Mouse (Mus musculus) CH12.LX (cell line): Measurements from ENCODE around the gene Gabrr2. TPM values are rescaled to one million over a fixed set of nuclear protein-coding genes. Genes with fewer than 3 reads are reported as not detected.

ENCODE experiments used
- DNase-seq: peaks from one replicate; pipeline ENCODE4 v3.0.0-alpha.2; 2013; ENCODE audit errors: extremely low read depth
- H3K27ac ChIP-seq: 2 replicates; pipeline ENCODE4 v1.5.1; 2012; ENCODE audit warnings: low read depth, mild to moderate bottlenecking, control low read depth, moderate library complexity; ENCODE audit not compliant: insufficient read depth
- H3K27me3 ChIP-seq: replicated peaks from 2 replicates; pipeline ENCODE3; 2012; ENCODE audit warnings: inconsistent platforms
- H3K36me3 ChIP-seq, 2 experiments: replicated peaks in 1 of 2; 2 replicates each; pipeline versions ENCODE3 to v1.6.1; 2012; ENCODE audit warnings: inconsistent platforms in 1 of 2, low read length in 1 of 2, mild to moderate bottlenecking in 1 of 2, mixed read lengths in 1 of 2, moderate library complexity in 1 of 2; ENCODE audit not compliant: control insufficient read depth in 1 of 2, insufficient read depth in 1 of 2
- H3K4me1 ChIP-seq, 2 experiments: 2 replicates each; pipeline ENCODE4 v1.6.1; 2012; ENCODE audit warnings: inconsistent platforms in 1 of 2, moderate library complexity in 1 of 2; ENCODE audit not compliant: insufficient read depth in 2 of 2, control insufficient read depth in 1 of 2
- H3K4me2 ChIP-seq: 2 replicates; pipeline ENCODE4 v1.6.1; 2012; ENCODE audit warnings: low read depth, mild to moderate bottlenecking, control low read depth; ENCODE audit not compliant: poor library complexity, insufficient read depth, severe bottlenecking
- H3K4me3 ChIP-seq, 3 experiments: fragments of 150-350 bp in 1 of 3; sonication (generic) in 1 of 3; replicated peaks in 1 of 3; 2 replicates each; pipeline versions ENCODE3 to v1.5.1; 2011 to 2012; ENCODE audit warnings: low read depth in 2 of 3, low read length in 2 of 3, mild to moderate bottlenecking in 2 of 3, moderate library complexity in 2 of 3, control low read depth in 1 of 3, improper control_type of control experiment in 1 of 3, inconsistent platforms in 1 of 3, mixed read lengths in 1 of 3; ENCODE audit not compliant: poor library complexity in 1 of 3
- H3K79me2 ChIP-seq: replicated peaks from 2 replicates; pipeline ENCODE4 v1.6.1; 2012; ENCODE audit warnings: mild to moderate bottlenecking, moderate library complexity; ENCODE audit not compliant: control insufficient read depth, poor library complexity, insufficient read depth, severe bottlenecking; ENCODE audit errors: extremely low read depth
- H3K9ac ChIP-seq: 2 replicates; pipeline ENCODE4 v1.6.1; 2012; ENCODE audit warnings: low read depth, mild to moderate bottlenecking, control low read depth, moderate library complexity; ENCODE audit not compliant: insufficient read depth
- H3K9me3 ChIP-seq: replicated peaks from 2 replicates; pipeline ENCODE3; 2012; ENCODE audit warnings: low read length, inconsistent platforms, mixed read lengths
- BHLHE40 ChIP-seq: IDR thresholded peaks from 2 replicates; pipeline ENCODE4 v1.6.1; 2011; ENCODE audit warnings: mild to moderate bottlenecking, low read depth, low read length, improper control_type of control experiment
- CHD1 ChIP-seq: IDR thresholded peaks from 2 replicates; pipeline ENCODE4 v1.6.1; 2012; ENCODE audit warnings: low read depth, low read length, improper control_type of control experiment, inconsistent platforms
- E2F4 ChIP-seq: IDR thresholded peaks from 2 replicates; pipeline ENCODE4 v1.6.1; 2011; ENCODE audit warnings: low read depth, low read length, improper control_type of control experiment; ENCODE audit not compliant: insufficient replicate concordance
- HCFC1 ChIP-seq: IDR thresholded peaks from 2 replicates; pipeline ENCODE4 v1.6.1; 2012; ENCODE audit warnings: low read depth, mild to moderate bottlenecking, inconsistent platforms, low read length, improper control_type of control experiment
- IRF4 ChIP-seq: IDR thresholded peaks from 2 replicates; pipeline ENCODE4 v1.6.1; 2014; ENCODE audit warnings: low read depth, mild to moderate bottlenecking, inconsistent platforms, low read length, improper control_type of control experiment
- JUND ChIP-seq: conservative IDR thresholded peaks from 2 replicates; pipeline ENCODE4 v1.6.1; 2011; ENCODE audit warnings: low read depth, low read length, improper control_type of control experiment
- KAT2A ChIP-seq: IDR thresholded peaks from 2 replicates; pipeline ENCODE4 v1.6.1; 2012; ENCODE audit warnings: low read length, improper control_type of control experiment, inconsistent platforms; ENCODE audit not compliant: insufficient replicate concordance
- MAZ ChIP-seq: IDR thresholded peaks from 2 replicates; pipeline ENCODE4 v1.6.1; 2012; ENCODE audit warnings: low read depth, mild to moderate bottlenecking, inconsistent platforms, low read length, improper control_type of control experiment, moderate library complexity
- MYC ChIP-seq: IDR thresholded peaks from 2 replicates; pipeline ENCODE4 v1.6.1; 2011; ENCODE audit warnings: low read depth, mild to moderate bottlenecking, improper control_type of control experiment, low read length
- NRF1 ChIP-seq: IDR thresholded peaks from 2 replicates; pipeline ENCODE4 v1.6.1; 2014; ENCODE audit warnings: low read depth, mild to moderate bottlenecking, inconsistent platforms, low read length, improper control_type of control experiment, moderate library complexity
- POLR2A ChIP-seq: IDR thresholded peaks from 2 replicates; pipeline ENCODE4 v1.6.1; 2011; ENCODE audit warnings: low read depth, mild to moderate bottlenecking, improper control_type of control experiment, low read length
- POLR2AphosphoS2 ChIP-seq: IDR thresholded peaks from 2 replicates; pipeline ENCODE4 v1.6.1; 2011; ENCODE audit warnings: low read depth, low read length, improper control_type of control experiment
- SIN3A ChIP-seq: IDR thresholded peaks from 2 replicates; pipeline ENCODE4 v1.6.1; 2012; ENCODE audit warnings: low read length, improper control_type of control experiment, inconsistent platforms
- TCF12 ChIP-seq: IDR thresholded peaks from 2 replicates; pipeline ENCODE4 v1.6.1; 2014; ENCODE audit warnings: low read depth, mild to moderate bottlenecking, inconsistent platforms, low read length, improper control_type of control experiment
- USF2 ChIP-seq: conservative IDR thresholded peaks from 2 replicates; pipeline ENCODE4 v1.6.1; 2011; ENCODE audit warnings: low read depth, low read length, improper control_type of control experiment
- ZC3H11A ChIP-seq: IDR thresholded peaks from 2 replicates; pipeline ENCODE4 v1.6.1; 2012; ENCODE audit warnings: low read depth, mild to moderate bottlenecking, inconsistent platforms, low read length, improper control_type of control experiment
- ZKSCAN1 ChIP-seq: IDR thresholded peaks from 2 replicates; pipeline ENCODE4 v1.6.1; 2012; ENCODE audit warnings: low read depth, inconsistent platforms, low read length, improper control_type of control experiment, borderline replicate concordance
- ZNF384 ChIP-seq: IDR thresholded peaks from 2 replicates; pipeline ENCODE4 v1.6.1; 2012; ENCODE audit warnings: low read depth, low read length, improper control_type of control experiment, inconsistent platforms
- dilution Hi-C: fragments of 300-500 bp; cut with MboI; formaldehyde crosslinking; loops from 2 replicates; pipeline ENCODE4 v1.14.3; 2020; ENCODE audit warnings: low sequenced_read_pairs; ENCODE audit not compliant: extremely low pct_unique_long_range_greater_than_20kb, extremely low pct_ligation_motif_present
- in situ Hi-C: fragments of 300-500 bp; cut with MboI; formaldehyde crosslinking; loops from 3 replicates; pipeline ENCODE4 v1.14.3; 2019; ENCODE audit warnings: low sequenced_read_pairs, low pct_ligation_motif_present, low pct_unique_long_range_greater_than_20kb, mixed read lengths
- polyA plus RNA-seq: library from polyadenylated mRNA; unstranded; fragments of >175 nt; gene quantifications from 2 replicates; pipeline ENCODE4 v1.2.1, GENCODE M21; 2012; ENCODE audit warnings: low read depth; ENCODE audit not compliant: insufficient read length
- total RNA-seq, 2 experiments: library from RNA; depleted of rRNA; stranded (reverse); fragments of 300-350 nt in 1 of 2; fragments of >200 nt in 1 of 2; gene quantifications; 2 replicates each; pipeline ENCODE4 v1.2.3; 2012 to 2014

Gabrr2 gene
- total and polyA plus RNA-seq, 3 experiments, result 0.42 to 0.59 TPM; not detected in 1

GRCm38 (mm10) chr4:33077161-33077560, 14.4 kb downstream of the Gabrr2 start:
- in situ Hi-C loops (no loop called here), dilution Hi-C loops (no loop called here)
- H3K9ac ChIP-seq, result no peak overlapping the region
- H3K4me2 ChIP-seq, result no peak overlapping the region
- no peaks in the 10 kb centered on the region for H3K27me3 ChIP-seq
- peaks cover 20 to 51% of the 10 kb centered on the region in 2 experiments for H3K4me1 ChIP-seq
- H3K79me2 ChIP-seq, result no peaks in the 10 kb centered on the region
- no peaks in the 10 kb centered on the region for H3K9me3 ChIP-seq
- no peak overlapping the region for H3K4me3 ChIP-seq
- H3K27ac ChIP-seq, result no peak overlapping the region
- DNase-seq, result no peak
- no peak for TF ChIP-seq ZNF384
- no peak for TF ChIP-seq MAZ
- TF ChIP-seq USF2, result no peak
- no peak for TF ChIP-seq ZKSCAN1
- TF ChIP-seq HCFC1, result no peak
- no peak for TF ChIP-seq TCF12
- no peak for TF ChIP-seq CHD1
- no peak for TF ChIP-seq SIN3A
- no peak for TF ChIP-seq POLR2A
- no peak for TF ChIP-seq E2F4
- H3K36me3 ChIP-seq, result no peaks in the 10 kb centered on the region

GRCm38 (mm10) chr4:33077724-33078123, 14.9 kb downstream of the Gabrr2 start:
- DNase-seq, result no peak
- Histone ChIP-seq H3K27ac (no peak overlapping the region), H3K36me3 (no peaks in the 10 kb centered on the region), H3K9me3 (no peaks in the 10 kb centered on the region)
- TF ChIP-seq ZC3H11A (no peak), TCF12 (no peak), IRF4 (no peak), POLR2A (no peak), KAT2A (no peak), MYC (no peak), CHD1 (no peak), POLR2AphosphoS2 (no peak), NRF1 (no peak), JUND (no peak), BHLHE40 (no peak)
- TF ChIP-seq, all 38 proteins: peak for 0
- no peaks in the 10 kb centered on the region for H3K27me3 ChIP-seq
- no peak overlapping the region for H3K4me3 ChIP-seq
- H3K79me2 ChIP-seq, result no peaks in the 10 kb centered on the region
- dilution Hi-C loops (no loop called here), in situ Hi-C loops (no loop called here)
- H3K9ac ChIP-seq, result no peak overlapping the region
- H3K4me1 ChIP-seq, result peaks cover 18 to 46% of the 10 kb centered on the region in 2 experiments
- no peak overlapping the region for H3K4me2 ChIP-seq
